Mouse (Mus musculus): ENCODE results near the gene Pigw.
"Not testable (repeated sequence)": the region's sequence is repeated elsewhere in the genome, so short reads cannot be mapped to it uniquely, and the experiment has no call there.

- TF ChIP-seq POLR2A (IDR thresholded peaks at IDR 0.05; ENCODE audit: control insufficient read depth in 1 of 2, insufficient read depth in 1 of 2, low read depth in 1 of 2, low read length in 2 of 2, poor library complexity in 1 of 2); CTCF (IDR thresholded peaks at IDR 0.05 in 2 of 3, conservative IDR thresholded peaks at IDR 0.05 in 1 of 3; ENCODE audit: control insufficient read depth in 1 of 3, insufficient read depth in 1 of 3, low read depth in 2 of 3, low read length in 3 of 3, poor library complexity in 1 of 3, severe bottlenecking in 1 of 3); E2F4 (IDR thresholded peaks at IDR 0.05; ENCODE audit: borderline replicate concordance, low read depth, low read length); MYB (IDR thresholded peaks at IDR 0.05; ENCODE audit: low read depth, low read length); CHD2 (IDR thresholded peaks at IDR 0.05; ENCODE audit: low read length); MAFK (IDR thresholded peaks at IDR 0.05; ENCODE audit: borderline replicate concordance, low read depth, low read length); NELFE (IDR thresholded peaks at IDR 0.05; ENCODE audit: low read depth, low read length); EP300 (IDR thresholded peaks at IDR 0.05; ENCODE audit: low read depth in 1 of 2, low read length in 2 of 2); POLR2AphosphoS2 (IDR thresholded peaks at IDR 0.05; ENCODE audit: low read length); ETS1 (IDR thresholded peaks at IDR 0.05; ENCODE audit: low read depth, low read length); GATA1 (IDR thresholded peaks at IDR 0.05; ENCODE audit: low read depth, low read length): not testable (repeated sequence)
Observed at GRCm38 (mm10) chr11:84876020-84876419, 4.1 kb downstream of the Pigw start.
